Mouse (Mus musculus): Measurements from ENCODE around the gene Jak1. TPM values are rescaled to one million over a fixed set of nuclear protein-coding genes. Genes with fewer than 3 reads are reported as not detected.

Gene Jak1
- total RNA-seq, 2 experiments from 2014 or later, result 103 to 106 TPM

DNA sequence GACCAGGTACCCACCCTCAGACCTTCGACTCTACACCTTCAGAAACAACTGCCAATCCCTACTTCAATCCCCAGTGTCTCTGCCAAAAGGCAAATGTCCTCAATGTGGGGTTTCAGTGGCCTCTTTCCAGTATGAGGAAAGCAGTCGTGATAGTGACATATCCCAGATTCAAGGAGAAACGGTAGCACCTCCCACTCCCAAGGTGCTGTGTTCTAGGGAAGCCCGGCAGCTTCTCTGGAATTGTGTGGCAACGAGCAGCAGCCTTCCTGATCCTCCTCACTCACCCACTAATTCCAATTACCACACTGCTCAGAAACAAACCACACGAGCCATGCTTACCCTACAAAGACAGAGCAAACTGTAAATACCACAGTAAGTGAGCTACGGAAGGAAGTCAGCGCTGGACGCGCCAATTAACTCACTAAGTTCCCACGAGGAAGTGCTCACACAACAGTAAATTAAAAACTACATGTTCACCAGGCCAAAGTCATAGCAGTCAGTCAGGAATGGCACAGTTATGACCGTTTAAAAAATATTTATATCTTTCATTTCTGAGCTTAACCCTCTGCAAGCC, 105.8 kb downstream of the Jak1 start:
- intact Hi-C loops (cut with DNase I), result no loop called here
- no peak for DNase-seq

DNA sequence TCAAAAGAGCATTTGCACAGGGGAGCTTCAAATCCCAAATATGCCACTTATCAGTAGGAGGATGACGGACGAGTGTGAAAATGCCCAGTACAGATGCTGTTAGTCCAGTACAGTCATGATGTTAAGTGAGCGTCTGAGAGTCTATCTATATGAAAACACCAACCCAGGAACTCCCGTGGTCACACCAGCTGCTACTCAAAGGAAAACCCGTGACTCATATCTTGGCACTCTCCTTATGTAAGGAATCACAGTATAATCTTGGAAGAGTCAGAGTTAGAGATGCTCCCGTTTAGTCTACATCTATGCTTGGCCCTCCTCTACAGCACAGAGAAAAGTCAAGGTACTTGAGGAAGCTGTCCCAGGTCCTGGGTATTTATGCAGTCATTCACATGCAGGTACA, 106.8 kb downstream of the Jak1 start:
- DNase-seq, result no peak
- intact Hi-C loops (cut with DNase I), result no loop called here

DNA sequence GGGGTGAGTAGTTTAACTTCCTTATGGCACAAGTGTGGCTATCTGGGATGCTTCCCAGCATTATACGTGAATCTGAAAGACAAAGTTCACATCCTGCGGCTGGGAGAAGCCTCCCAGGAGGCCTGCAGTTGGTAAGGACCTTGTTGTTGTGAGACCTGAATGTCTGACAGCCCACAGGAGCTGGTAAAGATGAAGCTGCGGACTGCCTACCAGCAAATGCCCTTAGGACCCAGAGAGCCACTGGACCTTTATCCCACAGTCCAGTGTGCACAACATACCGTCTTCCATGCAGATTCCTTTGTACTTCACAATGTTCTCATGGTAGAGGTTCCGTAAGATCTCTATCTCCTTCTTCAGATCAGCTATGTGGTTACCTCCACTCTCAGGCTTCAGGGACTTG, 107.6 kb downstream of the Jak1 start:
- intact Hi-C loops (cut with DNase I), result no loop called here
- no peak for DNase-seq

DNA sequence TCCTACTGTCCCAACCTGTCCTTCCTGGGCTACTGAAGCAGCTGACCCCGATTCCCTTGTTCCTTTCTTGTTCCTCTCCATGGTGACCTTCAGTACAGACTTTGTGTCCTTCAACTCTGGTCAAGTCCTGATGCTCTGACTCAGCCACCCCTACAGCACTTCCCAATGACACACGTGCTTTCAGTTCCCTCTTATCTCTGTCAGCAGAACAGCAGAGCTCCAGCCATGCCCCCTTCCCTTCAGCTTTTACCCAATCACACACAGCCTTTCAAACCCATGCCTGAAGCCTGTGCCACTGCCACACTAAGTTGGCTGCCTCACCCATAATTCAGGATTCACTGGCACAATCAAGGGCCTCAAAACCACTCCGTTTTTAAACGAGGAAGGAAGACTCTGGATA, 109.5 kb downstream of the Jak1 start:
- DNase-seq, result no peak
- intact Hi-C loops (cut with DNase I), result no loop called here

DNA sequence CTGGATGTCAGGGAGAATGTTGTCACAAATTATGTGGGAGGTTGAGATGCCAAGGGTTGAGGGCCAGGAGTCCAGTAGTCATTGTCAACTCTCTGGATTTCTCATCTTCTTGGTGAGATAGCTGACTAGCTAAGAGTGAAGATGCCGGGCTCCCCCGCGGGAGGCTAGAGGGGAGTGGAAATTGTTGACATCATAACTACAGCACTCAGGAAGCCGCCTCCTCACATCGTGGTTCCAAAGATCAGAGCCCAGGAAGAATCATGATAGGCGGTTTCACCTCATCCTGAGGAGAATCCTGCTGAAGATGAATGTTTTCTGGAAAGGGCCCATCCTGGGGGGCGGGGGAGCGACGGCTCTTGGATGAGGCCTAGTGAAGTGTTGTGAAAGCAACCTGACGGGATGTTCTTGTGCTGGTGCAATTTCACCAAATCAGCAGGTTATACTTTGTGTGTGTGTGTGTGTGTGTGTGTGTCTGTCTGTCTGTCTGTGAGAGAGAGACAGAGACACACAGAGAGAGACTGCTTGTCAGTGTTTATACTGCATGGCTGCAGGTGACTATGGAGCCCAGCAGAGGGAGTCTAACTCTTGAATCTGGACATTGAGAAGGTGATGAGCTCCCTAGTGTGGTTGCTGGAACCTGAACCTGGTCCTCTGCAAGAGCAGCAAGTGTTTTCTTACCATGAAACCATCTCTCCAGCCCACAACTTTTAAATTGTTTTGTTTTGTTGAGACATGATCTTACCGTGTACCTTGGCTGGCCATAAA, 118.0 kb downstream of the Jak1 start:
- intact Hi-C loops (cut with DNase I), result loop anchor here (5.0 to 10.0 kb wide), 3 partner anchors 150 to 422 kb away; partner anchors contain the start of gene Cachd1
- DNase-seq, result no peak

DNA sequence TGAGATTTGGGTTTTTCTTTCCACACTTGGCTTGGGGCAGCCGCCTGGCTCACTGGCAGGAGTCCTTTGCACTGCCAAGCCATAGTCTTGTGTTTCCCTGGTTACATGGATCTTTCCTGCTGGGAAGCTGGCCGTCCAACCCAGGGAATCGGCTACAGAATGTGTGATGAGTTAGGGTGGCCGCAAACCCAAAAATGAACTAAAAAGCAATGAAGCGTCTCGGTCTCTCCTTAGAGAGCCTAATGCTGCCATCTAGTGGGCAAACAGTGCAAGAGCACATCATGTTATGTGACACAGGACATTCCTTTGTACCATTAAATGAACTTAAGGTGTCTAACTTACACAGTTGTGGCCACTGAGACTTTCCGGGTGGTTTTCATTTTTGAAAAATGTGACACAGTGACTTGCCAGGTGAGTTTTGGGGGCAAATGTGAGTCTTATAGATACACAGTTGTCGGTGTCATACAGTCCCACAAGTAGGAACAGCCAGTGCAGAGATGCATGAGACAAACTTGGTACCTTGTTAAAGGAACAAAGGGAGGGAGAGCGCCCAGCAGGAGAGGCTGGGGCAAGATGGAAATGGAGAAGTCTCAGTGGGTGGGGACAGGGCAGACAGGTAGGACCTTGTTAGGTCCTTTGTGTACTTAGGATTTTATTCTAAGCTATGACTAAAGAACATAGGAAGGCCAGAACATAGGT, 118.9 kb downstream of the Jak1 start:
- DNase-seq, result peak; percentile 94
- intact Hi-C loops (cut with DNase I), result loop anchor here (5.0 to 10.0 kb wide), 3 partner anchors 149 to 421 kb away; partner anchors contain the start of gene Cachd1

DNA sequence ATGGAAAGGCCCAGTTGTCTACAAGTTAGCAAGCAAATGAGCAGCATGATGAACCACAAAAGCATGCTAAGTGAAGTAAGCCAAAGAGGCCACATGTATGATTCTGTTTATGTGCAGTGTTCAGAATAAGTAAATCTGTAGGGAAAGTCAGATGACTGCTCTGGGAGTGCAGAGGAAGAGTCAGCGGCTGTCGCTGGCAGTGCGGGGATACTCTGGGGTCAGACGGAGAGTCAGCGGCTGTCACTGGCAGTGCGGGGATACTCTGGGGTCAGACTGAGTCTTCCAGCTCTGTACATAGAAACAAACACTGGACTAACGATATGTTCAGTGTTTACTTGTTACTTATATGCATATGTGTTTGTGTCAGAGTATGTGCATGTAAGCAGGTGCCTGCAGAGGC, 120.3 kb downstream of the Jak1 start:
- DNase-seq, result no peak
- intact Hi-C loops (cut with DNase I), result loop anchor here (2.0 to 10.0 kb wide), 4 partner anchors 147 to 556 kb away; partner anchors contain the start of gene Cachd1

GRCm38 (mm10) chr4:101144361-101144760, 120.7 kb downstream of the Jak1 start:
- intact Hi-C loops (cut with DNase I), result loop anchor here (2.0 to 10.0 kb wide), 2 partner anchors 420 to 556 kb away; no protein-coding TSS in a partner anchor
- DNase-seq, result no peak

DNA sequence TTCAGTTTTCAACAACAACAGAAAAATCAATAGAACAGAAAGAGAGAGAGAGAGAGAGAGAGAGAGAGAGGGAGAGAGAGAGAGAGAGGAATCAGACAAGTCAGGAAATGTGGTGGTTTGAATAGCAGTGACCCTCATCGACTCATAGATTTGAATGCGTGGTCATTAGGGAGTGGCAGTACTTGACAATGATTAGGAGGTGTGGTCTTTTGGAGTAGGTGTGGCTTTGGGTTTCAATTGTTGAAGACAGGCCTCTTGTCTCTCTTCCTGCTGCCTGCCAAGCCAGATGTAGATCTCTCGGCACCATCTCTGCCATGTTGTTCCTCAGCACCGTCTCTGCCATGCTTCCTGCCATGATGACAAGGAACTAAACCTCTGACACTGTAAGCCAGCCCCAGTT, 121.2 kb downstream of the Jak1 start:
- no peak for DNase-seq
- intact Hi-C loops (cut with DNase I), result loop anchor here (2.0 to 10.0 kb wide), 2 partner anchors 419 to 555 kb away; no protein-coding TSS in a partner anchor

DNA sequence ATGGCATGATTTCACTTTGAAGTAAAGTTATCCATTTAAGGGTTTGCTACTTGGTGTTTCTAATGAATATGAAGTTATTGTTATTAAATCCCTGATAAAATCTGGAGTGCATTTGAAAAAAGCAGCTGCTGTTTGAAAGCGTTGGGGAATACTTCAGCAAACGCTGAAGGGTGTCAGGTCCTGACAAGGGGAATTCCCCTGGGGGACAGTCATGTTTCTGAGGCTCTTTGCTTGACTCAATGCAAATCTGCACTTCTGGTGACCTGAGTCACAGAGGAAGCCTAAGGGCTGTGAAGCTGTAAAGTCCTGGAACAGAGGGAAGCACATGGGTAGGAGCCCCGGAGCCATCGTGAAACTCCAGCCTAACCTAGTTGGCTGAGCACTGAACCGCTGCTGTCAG, 123.3 kb downstream of the Jak1 start:
- intact Hi-C loops (cut with DNase I), result loop anchor here (10.0 kb wide), 1 partner anchor 417 kb away; no protein-coding TSS in a partner anchor

GRCm38 (mm10) chr4:101137975-101138374, 127.1 kb downstream of the Jak1 start:
- intact Hi-C loops (cut with DNase I), result no loop called here
- no peak for DNase-seq

More for the DNA sequence above, 123.3 kb downstream of the Jak1 start:
- no peak for DNase-seq

DNA sequence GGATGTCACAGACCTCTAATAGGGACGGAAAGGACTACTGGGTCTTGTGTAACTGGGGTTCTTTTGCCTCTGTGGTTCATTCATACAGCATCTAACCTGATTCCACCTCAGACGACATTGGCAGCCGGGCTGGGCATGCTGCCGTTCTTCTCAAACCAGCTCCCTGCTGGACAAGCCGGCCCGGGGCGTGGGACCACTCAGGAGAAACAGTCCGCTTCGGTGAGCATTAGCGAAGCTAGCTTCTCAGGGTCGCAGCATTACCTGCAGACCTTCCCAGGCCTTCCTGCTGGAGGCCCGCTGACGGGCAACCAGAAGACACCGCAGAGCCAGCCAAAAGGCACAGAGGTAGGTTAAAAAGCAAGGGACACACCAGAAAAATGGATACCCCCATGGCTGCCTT, 129.2 kb downstream of the Jak1 start:
- intact Hi-C loops (cut with DNase I), result no loop called here
- no peak for DNase-seq

DNA sequence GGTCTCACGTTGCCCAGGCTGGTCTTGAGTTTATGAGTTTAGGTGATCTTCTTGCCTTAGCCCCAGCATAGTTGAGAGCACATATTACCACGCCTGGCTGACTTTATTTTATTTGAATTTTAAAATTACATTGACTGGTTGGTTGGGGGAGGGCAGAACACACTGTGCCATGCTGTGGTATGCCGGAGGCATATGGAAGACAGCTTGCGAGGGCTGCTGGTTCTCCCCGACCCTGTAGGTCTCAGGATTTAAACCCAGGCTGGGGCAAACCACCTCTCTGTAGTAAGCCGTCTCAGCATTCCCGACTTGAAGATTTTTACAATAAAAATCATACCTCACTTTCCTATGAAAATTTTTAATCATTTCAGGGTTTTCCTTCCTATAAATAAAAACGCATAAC, 130.1 kb downstream of the Jak1 start:
- intact Hi-C loops (cut with DNase I), result no loop called here
- no peak for DNase-seq

GRCm38 (mm10) chr4:101121002-101121401, 144.1 kb downstream of the Jak1 start:
- intact Hi-C loops (cut with DNase I), result no loop called here
- DNase-seq, result no peak

- DNase-seq, result peak; percentile 14
- intact Hi-C loops (cut with DNase I), result no loop called here
These were observed 158.0 kb downstream of the Jak1 start for GRCm38 (mm10) chr4:101107122-101107521.

Other genes with a start within 250 kb of the Jak1 start
- gene Gm10577, start 244.6 kb downstream of the Jak1 start, total RNA-seq (2021), result not detected
- gene Raver2, start 196.3 kb downstream of the Jak1 start, total RNA-seq (2021), result 10 to 100 TPM; 23.1 to 24.6 TPM
- gene Ak4, start 154.0 kb upstream of the Jak1 start, total RNA-seq (2021), result 10 to 100 TPM; 10.2 to 11.8 TPM
- 100 to 1,000 TPM; 176 to 180 TPM for gene Dnajc6, start 231.4 kb upstream of the Jak1 start, total RNA-seq (2021)